Mouse (Mus musculus) myocyte (in vitro differentiated cells): ENCODE data around the gene Nde1. TPM values are rescaled to one million over a fixed set of nuclear protein-coding genes. Genes with fewer than 3 reads are reported as not detected.
"Not testable (repeated sequence)": the region's sequence is repeated elsewhere in the genome, so short reads cannot be mapped to it uniquely, and the experiment has no call there.

Experiments used
- H3K27me3 ChIP-seq: one replicate; pipeline ENCODE4 v1.6.1; 2011; ENCODE audit not compliant: control insufficient read depth, insufficient read depth, insufficient read length
- H3K36me3 ChIP-seq: one replicate; pipeline ENCODE4 v1.6.1; 2011; ENCODE audit not compliant: control insufficient read depth, insufficient read depth
- H3K4me2 ChIP-seq: one replicate; pipeline ENCODE4 v1.6.1; 2011; ENCODE audit warnings: low read depth, control low read depth
- H3K4me3 ChIP-seq: one replicate; pipeline ENCODE4 v1.5.1; 2011; ENCODE audit warnings: mild to moderate bottlenecking, control low read depth, moderate library complexity
- H3K79me2 ChIP-seq: one replicate; pipeline ENCODE4 v1.6.1; 2011; ENCODE audit not compliant: control insufficient read depth, insufficient read depth
- H3ac ChIP-seq: one replicate; pipeline ENCODE4 v1.6.1; 2011; ENCODE audit not compliant: control insufficient read depth, insufficient read length
- CEBPB ChIP-seq: IDR thresholded peaks from 2 replicates; pipeline ENCODE4 v1.6.1; 2011; ENCODE audit warnings: mild to moderate bottlenecking, moderate library complexity; ENCODE audit not compliant: poor library complexity, insufficient read depth, severe bottlenecking
- E2F4 ChIP-seq: IDR thresholded peaks from one replicate; pipeline ENCODE4 v1.6.1; 2011; ENCODE audit warnings: mild to moderate bottlenecking, control low read depth, moderate library complexity; ENCODE audit not compliant: insufficient read depth
- MAX ChIP-seq: IDR thresholded peaks from one replicate; pipeline ENCODE4 v1.6.1; 2011; ENCODE audit warnings: low read depth, mild to moderate bottlenecking, control low read depth
- MYOD1 ChIP-seq, 3 experiments: IDR thresholded peaks; one replicate each; pipeline ENCODE4 v1.6.1; 2011; ENCODE audit warnings: control low read depth in 2 of 3, low read depth in 2 of 3, mild to moderate bottlenecking in 2 of 3, moderate library complexity in 1 of 3; ENCODE audit not compliant: insufficient read length in 2 of 3, control insufficient read depth in 1 of 3
- MYOG ChIP-seq, 3 experiments: IDR thresholded peaks; one replicate each; pipeline ENCODE4 v1.6.1; 2011; ENCODE audit warnings: control low read depth in 2 of 3, low read depth in 2 of 3, mild to moderate bottlenecking in 2 of 3; ENCODE audit not compliant: insufficient read length in 2 of 3, control insufficient read depth in 1 of 3, insufficient read depth in 1 of 3
- POLR2A ChIP-seq: IDR thresholded peaks from one replicate; pipeline ENCODE4 v1.6.1; 2011; ENCODE audit warnings: low read depth, mild to moderate bottlenecking, control low read depth, moderate library complexity; ENCODE audit not compliant: insufficient read length
- POLR2AphosphoS2 ChIP-seq: IDR thresholded peaks from one replicate; pipeline ENCODE4 v1.6.1; 2011; ENCODE audit warnings: low read depth, control low read depth; ENCODE audit not compliant: insufficient read length
- REST ChIP-seq: IDR thresholded peaks from one replicate; pipeline ENCODE4 v1.6.1; 2011; ENCODE audit warnings: mild to moderate bottlenecking, control low read depth, moderate library complexity; ENCODE audit not compliant: insufficient read depth, insufficient read length
- SRF ChIP-seq: IDR thresholded peaks from one replicate; pipeline ENCODE4 v1.6.1; 2011; ENCODE audit warnings: low read depth; ENCODE audit not compliant: control insufficient read depth, insufficient read length
- TCF12 ChIP-seq: IDR thresholded peaks from one replicate; pipeline ENCODE4 v1.6.1; 2011; ENCODE audit warnings: mild to moderate bottlenecking, control low read depth; ENCODE audit not compliant: poor library complexity, insufficient read depth, severe bottlenecking
- TCF3 ChIP-seq: IDR thresholded peaks from one replicate; pipeline ENCODE4 v1.6.1; 2011; ENCODE audit warnings: low read depth, control low read depth; ENCODE audit not compliant: insufficient read length
- USF1 ChIP-seq: IDR thresholded peaks from one replicate; pipeline ENCODE4 v1.6.1; 2011; ENCODE audit warnings: low read depth, mild to moderate bottlenecking, control low read depth, moderate library complexity
- polyA plus RNA-seq: library from polyadenylated mRNA; unstranded; fragments of >200 nt; fragmentation: generic; extraction: Trizol; gene quantifications from one replicate; pipeline ENCODE4 v1.2.1, GENCODE M21; 2012; ENCODE audit warnings: missing spikeins

Nde1 gene
- polyA plus RNA-seq, 1 experiment = 36.4 TPM

- H3K4me2 ChIP-seq = no peak overlapping the region
- no peak for TF ChIP-seq SRF
- TF ChIP-seq MYOD1 (IDR thresholded peaks at IDR 0.05; ENCODE audit: control insufficient read depth in 1 of 3, insufficient read length in 2 of 3, low read depth in 2 of 3) = no peak
- no peak for TF ChIP-seq E2F4
- no peak for TF ChIP-seq CEBPB
- TF ChIP-seq POLR2AphosphoS2 = no peak
- no peak for TF ChIP-seq REST
- no peak for TF ChIP-seq TCF3
- TF ChIP-seq MYOG (IDR thresholded peaks at IDR 0.05; ENCODE audit: control insufficient read depth in 1 of 3, insufficient read depth in 1 of 3, insufficient read length in 2 of 3, low read depth in 2 of 3) = no peak
- no peak for TF ChIP-seq USF1
- TF ChIP-seq MAX = no peak
- TF ChIP-seq POLR2A = no peak
Measured at GRCm38 (mm10) chr16:14147712-14148111, 15.4 kb upstream of the Nde1 start.

GRCm38 (mm10) chr16:14151718-14152117 is 11.4 kb upstream of the Nde1 start:
- H3K4me3 ChIP-seq = no peak overlapping the region
- H3ac ChIP-seq = no peak overlapping the region
- H3K79me2 ChIP-seq = peaks cover 9% of the 10 kb centered on the region
- no peak overlapping the region for H3K4me2 ChIP-seq
- no peaks in the 10 kb centered on the region for H3K27me3 ChIP-seq
- TF ChIP-seq E2F4 (no peak), TCF3 (no peak), MYOD1 (IDR thresholded peaks at IDR 0.05; ENCODE audit: control insufficient read depth in 1 of 3, insufficient read length in 2 of 3, low read depth in 2 of 3) (no peak), CEBPB (no peak)
- peaks cover 20% of the 10 kb centered on the region for H3K36me3 ChIP-seq

More at GRCm38 (mm10) chr16:14147712-14148111, 15.4 kb upstream of the Nde1 start:
- Histone ChIP-seq H3ac (no peak overlapping the region), H3K4me3 (no peak overlapping the region), H3K36me3 (peaks cover 41% of the 10 kb centered on the region), H3K79me2 (no peaks in the 10 kb centered on the region), H3K27me3 (no peaks in the 10 kb centered on the region)

- not testable (repeated sequence) for H3K36me3 ChIP-seq, H3K4me2 ChIP-seq, H3K4me3 ChIP-seq, H3K27me3 ChIP-seq, H3ac ChIP-seq
- H3K79me2 ChIP-seq = peaks cover 31% of the 10 kb centered on the region
Measured at GRCm38 (mm10) chr16:14155638-14156037, 7.4 kb upstream of the Nde1 start.

- no peaks in the 10 kb centered on the region for H3K36me3 ChIP-seq
- TF ChIP-seq POLR2AphosphoS2 (no peak), USF1 (no peak)
- H3K27me3 ChIP-seq = no peaks in the 10 kb centered on the region
- peaks cover 31% of the 10 kb centered on the region for H3K79me2 ChIP-seq
- no peak overlapping the region for H3K4me3 ChIP-seq
- H3ac ChIP-seq = no peak overlapping the region
- H3K4me2 ChIP-seq = no peak overlapping the region
Measured at GRCm38 (mm10) chr16:14156312-14156711, 6.8 kb upstream of the Nde1 start.

- TF ChIP-seq MAX (no peak), POLR2A (no peak), USF1 (no peak), MYOG (IDR thresholded peaks at IDR 0.05; ENCODE audit: control insufficient read depth in 1 of 3, insufficient read depth in 1 of 3, insufficient read length in 2 of 3, low read depth in 2 of 3) (no peak), REST (no peak), CEBPB (no peak), MYOD1 (IDR thresholded peaks at IDR 0.05; ENCODE audit: control insufficient read depth in 1 of 3, insufficient read length in 2 of 3, low read depth in 2 of 3) (no peak), TCF3 (no peak), SRF (no peak), E2F4 (no peak), POLR2AphosphoS2 (no peak), TCF12 (no peak)
- Histone ChIP-seq H3K36me3 (no peaks in the 10 kb centered on the region), H3K4me2 (peak overlapping the region; percentile 99), H3K79me2 (peaks cover 35% of the 10 kb centered on the region), H3ac (peak overlapping the region; percentile 4), H3K27me3 (no peaks in the 10 kb centered on the region), H3K4me3 (peak overlapping the region; percentile 77)
Measured at GRCm38 (mm10) chr16:14158536-14158935, 4.5 kb upstream of the Nde1 start.
